Mouse (Mus musculus) stomach, postnatal 0 days (tissue): Measurements from ENCODE around the gene Psmb3. TPM values are rescaled to one million over a fixed set of nuclear protein-coding genes. Genes with fewer than 3 reads are reported as not detected.

Experiments used
- ATAC-seq: fragments of 200-750 bp; cut with Nextera tagmentation; 2 replicates; pipeline ENCODE4 v1.8.0; 2017; ENCODE audit not compliant: low FRiP score, low TSS enrichment
- DNase-seq: peaks from one replicate; pipeline ENCODE4 v3.0.0-alpha.2; 2016; ENCODE audit warnings: low spot score
- H3K27ac ChIP-seq: fragments of 300-500 bp; sonication (generic); replicated peaks from 2 replicates; pipeline ENCODE4 v1.5.1; 2014; ENCODE audit warnings: mild to moderate bottlenecking, control low read depth
- H3K27me3 ChIP-seq: fragments of 300-500 bp; sonication (generic); 2 replicates; pipeline ENCODE4 v1.6.1; 2014; ENCODE audit warnings: low read length; ENCODE audit not compliant: control insufficient read depth, insufficient read depth
- H3K36me3 ChIP-seq: fragments of 300-500 bp; sonication (generic); 2 replicates; pipeline ENCODE4 v1.6.1; 2014; ENCODE audit warnings: low read length, mixed read lengths; ENCODE audit not compliant: control insufficient read depth, insufficient read depth
- H3K4me1 ChIP-seq: fragments of 300-500 bp; sonication (generic); replicated peaks from 2 replicates; pipeline ENCODE4 v1.6.1; 2014; ENCODE audit warnings: antibody characterized with exemption; ENCODE audit not compliant: control insufficient read depth, insufficient read depth
- H3K4me2 ChIP-seq: fragments of 300-500 bp; sonication (generic); replicated peaks from 2 replicates; pipeline ENCODE4 v1.6.1; 2014; ENCODE audit warnings: low read depth, mild to moderate bottlenecking, control low read depth, moderate library complexity
- H3K4me3 ChIP-seq: fragments of 300-500 bp; sonication (generic); 2 replicates; pipeline ENCODE4 v1.5.1; 2014; ENCODE audit warnings: low read depth, low read length, control low read depth
- H3K9ac ChIP-seq: fragments of 300-500 bp; sonication (generic); 2 replicates; pipeline ENCODE4 v1.6.1; 2014; ENCODE audit warnings: mild to moderate bottlenecking, low read length, control low read depth, mixed read lengths
- H3K9me3 ChIP-seq: fragments of 300-500 bp; sonication (generic); 2 replicates; pipeline ENCODE4 v1.6.1; 2016; ENCODE audit warnings: low read length; ENCODE audit not compliant: control insufficient read depth
- CTCF ChIP-seq: IDR thresholded peaks from 2 replicates; pipeline ENCODE4 v1.5.1; 2016; ENCODE audit warnings: antibody characterized with exemption, low read depth, mild to moderate bottlenecking, moderate library complexity
- EP300 ChIP-seq: optimal IDR thresholded peaks from 2 replicates; pipeline ENCODE3; 2016; ENCODE audit warnings: antibody characterized with exemption
- WGBS: fragments of 180-500 bp; shearing (Covaris S2); extraction: QIAGEN DNeasy Blood & Tissue Kit; methylation state at CpG from one replicate; pipeline ENCODE4 v1.1.7; 2014; 5-methylcytosine and 5-hydroxymethylcytosine counted together
- polyA plus RNA-seq: library from polyadenylated mRNA; unstranded; fragments of >200 nt; fragmentation: Nextera tagmentation; extraction: Ambion mirVana; gene quantifications from 2 replicates; pipeline ENCODE4 v1.2.1, GENCODE M21; 2015

The Psmb3 gene
- polyA plus RNA-seq, 1 experiment from 2014 or later = 438 TPM

DNA sequence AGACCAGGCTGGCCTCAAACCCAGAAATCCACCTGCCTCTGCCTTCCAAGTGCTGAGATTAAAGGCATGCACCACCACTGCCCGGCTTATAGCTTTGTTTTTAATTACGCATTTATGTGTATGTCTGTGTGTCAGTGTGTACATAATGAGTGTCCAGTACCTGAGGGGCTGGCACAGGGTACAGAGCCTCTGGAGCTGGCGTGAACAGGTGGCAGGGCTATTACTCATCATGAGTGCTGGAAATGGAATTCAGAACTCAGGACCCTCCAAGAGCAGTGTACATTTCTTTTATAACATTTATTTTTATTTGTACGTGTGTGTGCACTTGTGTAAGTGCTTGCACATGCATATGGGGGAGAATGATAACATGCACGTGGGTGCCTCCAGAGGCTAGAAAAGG, 33.4 kb downstream of the Psmb3 start:
- ATAC-seq = no peak
- WGBS = 80% methylated on average over 5 of the region's 5 CpGs
- Histone ChIP-seq H3K4me2 (no peak overlapping the region), H3K9ac (no peak overlapping the region), H3K36me3 (peaks cover 6% of the 10 kb centered on the region), H3K27me3 (no peaks in the 10 kb centered on the region), H3K4me3 (no peak overlapping the region), H3K4me1 (no peaks in the 10 kb centered on the region), H3K27ac (no peak overlapping the region), H3K9me3 (no peaks in the 10 kb centered on the region)
- TF ChIP-seq EP300 (no peak), CTCF (no peak)
- no peak for DNase-seq

DNA sequence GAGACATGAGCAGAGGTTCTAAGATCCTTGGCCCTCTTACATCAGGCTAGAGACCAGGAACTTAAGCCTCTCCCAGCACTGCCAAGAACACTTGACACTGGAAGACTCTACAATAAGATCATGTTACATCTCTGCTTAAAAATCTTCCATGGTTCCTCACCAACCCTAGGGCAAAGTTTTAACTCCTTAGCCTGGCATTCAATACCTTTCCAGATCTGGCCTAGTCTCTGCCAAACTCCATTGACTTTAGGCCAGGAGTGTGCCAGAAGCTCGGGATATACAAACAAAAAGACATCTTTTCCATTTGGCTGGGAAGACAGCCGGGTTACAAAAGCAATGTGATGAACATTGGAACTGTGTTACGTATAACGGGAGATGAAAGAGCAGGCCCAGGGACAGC, 34.4 kb downstream of the Psmb3 start:
- Histone ChIP-seq H3K4me2 (no peak overlapping the region), H3K4me3 (no peak overlapping the region), H3K27me3 (no peaks in the 10 kb centered on the region), H3K4me1 (no peaks in the 10 kb centered on the region; the same call in 1 of the 2 replicates), H3K9me3 (no peaks in the 10 kb centered on the region), H3K27ac (no peak overlapping the region; the same call in 1 of the 2 replicates), H3K36me3 (no peaks in the 10 kb centered on the region; the same call in 1 of the 2 replicates), H3K9ac (no peak overlapping the region)
- DNase-seq = no peak
- no peak for ATAC-seq
- WGBS = 47% methylated on average over 4 of the region's 4 CpGs
- TF ChIP-seq EP300 (no peak), CTCF (no peak)

DNA sequence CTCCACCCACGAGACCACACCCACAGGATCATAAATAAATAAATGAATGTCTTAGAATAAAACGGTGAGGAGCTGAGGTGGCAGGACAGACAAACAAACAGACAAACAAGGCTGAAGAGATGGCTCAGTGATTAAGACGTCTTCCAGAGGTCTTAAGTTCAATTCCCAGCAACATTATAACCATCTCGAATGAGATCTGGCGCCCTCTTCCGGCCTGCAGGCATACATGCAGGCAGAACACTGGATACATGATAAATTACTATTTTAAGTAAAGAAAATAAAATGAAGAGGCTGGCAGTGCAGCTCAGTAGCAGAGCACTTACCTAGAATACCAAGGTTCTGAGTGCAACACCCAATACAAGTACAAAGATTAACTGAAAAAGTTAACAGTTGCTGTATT, 35.5 kb downstream of the Psmb3 start:
- Histone ChIP-seq H3K9me3 (no peaks in the 10 kb centered on the region), H3K27ac (no peak overlapping the region), H3K27me3 (no peaks in the 10 kb centered on the region), H3K4me2 (no peak overlapping the region), H3K36me3 (no peaks in the 10 kb centered on the region), H3K4me1 (peaks cover 6% of the 10 kb centered on the region), H3K9ac (no peak overlapping the region), H3K4me3 (no peak overlapping the region)
- no peak for ATAC-seq
- DNase-seq = no peak
- 57% methylated on average over 6 of the region's 6 CpGs for WGBS
- TF ChIP-seq EP300 = no peak
- peak; percentile 63 for TF ChIP-seq CTCF

DNA sequence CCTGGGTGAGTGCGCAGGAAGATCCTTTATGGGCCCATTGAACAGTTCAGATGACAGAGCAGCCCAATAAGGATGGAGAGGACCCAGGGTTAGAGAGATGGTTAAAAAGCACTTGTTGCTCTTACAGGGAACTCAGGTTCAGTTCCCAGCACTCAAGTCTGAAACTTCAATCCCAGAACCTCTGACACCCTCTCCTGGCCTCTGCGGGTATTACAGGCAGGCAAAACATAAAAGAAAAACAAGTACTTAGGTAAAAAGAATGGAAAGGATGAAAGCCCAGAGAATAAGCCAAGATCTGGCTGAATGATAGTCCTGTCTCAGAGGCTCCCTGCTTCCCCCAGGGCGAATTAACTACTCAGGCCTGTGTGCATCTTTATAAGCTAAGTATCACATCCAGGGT, 36.0 kb downstream of the Psmb3 start:
- H3K4me2 ChIP-seq = no peak overlapping the region
- H3K4me1 ChIP-seq = peaks cover 6% of the 10 kb centered on the region
- no peaks in the 10 kb centered on the region for H3K36me3 ChIP-seq
- H3K9me3 ChIP-seq = no peaks in the 10 kb centered on the region
- H3K9ac ChIP-seq = no peak overlapping the region
- no peak overlapping the region for H3K4me3 ChIP-seq
- no peak overlapping the region for H3K27ac ChIP-seq
- H3K27me3 ChIP-seq = no peaks in the 10 kb centered on the region
- TF ChIP-seq EP300 = no peak
- peak; percentile 46 for TF ChIP-seq CTCF
- WGBS = 92% methylated on average over 3 of the region's 3 CpGs
- no peak for DNase-seq
- no peak for ATAC-seq

DNA sequence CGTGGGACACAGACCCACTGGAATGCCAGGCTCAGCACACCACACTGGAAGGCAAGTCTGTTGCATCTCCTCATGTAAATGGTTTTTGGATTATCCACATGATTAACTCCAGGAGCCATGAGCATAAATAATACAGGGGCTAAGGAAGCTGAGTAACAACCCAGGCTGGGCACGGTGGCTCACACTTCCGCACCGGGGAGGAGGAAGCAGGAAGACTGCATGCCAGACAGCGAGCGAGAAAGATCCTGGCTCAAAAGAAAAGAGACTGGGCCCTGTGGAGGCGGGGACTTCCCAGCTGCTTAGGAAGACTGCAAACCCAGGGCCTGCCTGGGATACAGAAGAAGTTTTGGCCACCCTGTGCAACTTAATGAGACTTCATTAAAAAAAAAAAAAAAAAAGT, 37.0 kb downstream of the Psmb3 start:
- Histone ChIP-seq H3K36me3 (no peaks in the 10 kb centered on the region), H3K27ac (no peak overlapping the region), H3K4me2 (no peak overlapping the region; the same call in 1 of the 2 replicates), H3K27me3 (no peaks in the 10 kb centered on the region), H3K4me3 (no peak overlapping the region), H3K4me1 (peaks cover 6% of the 10 kb centered on the region), H3K9ac (no peak overlapping the region), H3K9me3 (no peaks in the 10 kb centered on the region)
- WGBS = 41% methylated on average over 7 of the region's 7 CpGs
- TF ChIP-seq EP300 (no peak), CTCF (no peak)
- no peak for DNase-seq
- ATAC-seq = no peak

DNA sequence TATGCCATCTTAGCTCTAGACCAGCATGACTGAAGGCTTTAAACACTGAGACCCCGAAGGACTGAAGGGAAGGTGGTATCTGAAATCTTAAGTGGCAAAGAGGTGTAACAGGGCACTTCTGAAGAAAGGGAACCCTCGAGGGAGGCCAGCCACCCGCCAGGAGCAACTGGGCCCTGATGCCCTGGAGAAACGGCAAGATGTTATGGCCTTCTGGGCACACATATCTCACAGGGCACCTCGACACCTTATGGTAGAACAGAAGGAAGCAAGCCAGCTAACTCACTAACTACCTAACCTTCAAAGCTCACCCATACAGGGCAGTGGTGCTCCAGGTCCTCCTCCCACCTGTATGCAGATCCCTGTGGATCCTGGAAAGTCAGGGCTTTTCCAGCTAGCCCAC, 39.0 kb downstream of the Psmb3 start:
- no peaks in the 10 kb centered on the region for H3K36me3 ChIP-seq
- no peak for TF ChIP-seq CTCF
- TF ChIP-seq EP300 = no peak
- H3K27me3 ChIP-seq = no peaks in the 10 kb centered on the region
- WGBS = 92% methylated on average over 5 of the region's 5 CpGs
- ATAC-seq = no peak
- H3K27ac ChIP-seq = no peak overlapping the region
- no peak overlapping the region for H3K4me3 ChIP-seq
- H3K4me2 ChIP-seq = no peak overlapping the region
- no peak for DNase-seq
- H3K9me3 ChIP-seq = no peaks in the 10 kb centered on the region
- peaks cover 6% of the 10 kb centered on the region for H3K4me1 ChIP-seq
- no peak overlapping the region for H3K9ac ChIP-seq
